Mouse (Mus musculus) lung, embryonic 16.5 days (tissue): ENCODE results near the gene Fez1. TPM values are rescaled to one million over a fixed set of nuclear protein-coding genes. Genes with fewer than 3 reads are reported as not detected.

Source experiments
- ATAC-seq: fragments of 200-750 bp; cut with Nextera tagmentation; 2 replicates; pipeline ENCODE4 v1.8.0; 2017; ENCODE audit warnings: low read depth, mild to moderate bottlenecking, moderate library complexity
- H3K27ac ChIP-seq: fragments of 300-500 bp; sonication (generic); 2 replicates; pipeline ENCODE4 v1.5.1; 2014; ENCODE audit warnings: mild to moderate bottlenecking, control low read depth, low read length
- H3K27me3 ChIP-seq: fragments of 300-500 bp; sonication (generic); 2 replicates; pipeline ENCODE4 v1.6.1; 2014; ENCODE audit warnings: low read depth, low read length, mixed read lengths; ENCODE audit not compliant: control insufficient read depth, insufficient read depth
- H3K36me3 ChIP-seq: fragments of 300-500 bp; sonication (generic); 2 replicates; pipeline ENCODE4 v1.6.1; 2014; ENCODE audit warnings: low read length; ENCODE audit not compliant: control insufficient read depth, insufficient read depth
- H3K4me1 ChIP-seq: fragments of 300-500 bp; sonication (generic); replicated peaks from 2 replicates; pipeline ENCODE4 v1.6.1; 2014; ENCODE audit warnings: low read length, mixed read lengths; ENCODE audit not compliant: control insufficient read depth, insufficient read depth
- H3K4me2 ChIP-seq: fragments of 300-500 bp; sonication (generic); 2 replicates; pipeline ENCODE4 v1.6.1; 2014; ENCODE audit warnings: low read depth, low read length, control low read depth
- H3K4me3 ChIP-seq: fragments of 300-500 bp; sonication (generic); 2 replicates; pipeline ENCODE4 v1.5.1; 2014; ENCODE audit warnings: mild to moderate bottlenecking, low read length, control low read depth
- H3K9ac ChIP-seq: fragments of 300-500 bp; sonication (generic); 2 replicates; pipeline ENCODE4 v1.6.1; 2014; ENCODE audit warnings: low read length, control low read depth
- H3K9me3 ChIP-seq: fragments of 300-500 bp; sonication (generic); 2 replicates; pipeline ENCODE4 v1.6.1; 2016; ENCODE audit warnings: low read length; ENCODE audit not compliant: control insufficient read depth
- WGBS: fragments of 180-500 bp; shearing (Covaris S2); extraction: QIAGEN DNeasy Blood & Tissue Kit; methylation state at CpG from one replicate; pipeline ENCODE4 v1.1.7; 2014; 5-methylcytosine and 5-hydroxymethylcytosine counted together
- polyA plus RNA-seq: library from polyadenylated mRNA; unstranded; fragments of >200 nt; fragmentation: Nextera tagmentation; extraction: Ambion mirVana; gene quantifications from 2 replicates; pipeline ENCODE4 v1.2.1, GENCODE M21; 2015

Gene Fez1
- polyA plus RNA-seq, 1 experiment from 2014 or later = 3.5 TPM

DNA sequence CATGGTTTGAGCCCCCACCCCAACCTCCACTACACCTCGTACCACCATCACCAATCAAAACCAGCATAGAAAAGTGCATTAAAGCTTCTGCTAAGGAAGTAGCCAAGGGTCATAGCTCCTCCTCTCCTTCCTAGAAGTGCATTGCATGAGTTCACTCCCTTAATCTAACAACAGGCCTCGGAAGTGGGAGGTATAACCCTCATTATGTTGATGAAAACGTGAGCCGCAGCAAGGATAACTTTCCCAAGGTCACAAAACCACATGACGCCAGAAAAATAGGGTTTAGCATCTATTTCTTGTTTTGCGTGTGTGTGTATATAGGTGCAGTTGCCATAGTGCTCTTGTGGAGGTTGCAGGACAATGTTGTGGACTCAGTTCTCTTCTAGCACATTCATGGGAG, 9.7 kb downstream of the Fez1 start:
- no peaks in the 10 kb centered on the region for H3K9me3 ChIP-seq
- peaks cover 3% of the 10 kb centered on the region; the same call in 1 of the 2 replicates for H3K4me1 ChIP-seq
- peaks cover 18% of the 10 kb centered on the region for H3K27me3 ChIP-seq
- no peak overlapping the region for H3K9ac ChIP-seq
- 71% methylated on average over 6 of the region's 6 CpGs for WGBS
- H3K27ac ChIP-seq = no peak overlapping the region
- no peak for ATAC-seq
- no peaks in the 10 kb centered on the region for H3K36me3 ChIP-seq
- no peak overlapping the region for H3K4me3 ChIP-seq
- H3K4me2 ChIP-seq = no peak overlapping the region

DNA sequence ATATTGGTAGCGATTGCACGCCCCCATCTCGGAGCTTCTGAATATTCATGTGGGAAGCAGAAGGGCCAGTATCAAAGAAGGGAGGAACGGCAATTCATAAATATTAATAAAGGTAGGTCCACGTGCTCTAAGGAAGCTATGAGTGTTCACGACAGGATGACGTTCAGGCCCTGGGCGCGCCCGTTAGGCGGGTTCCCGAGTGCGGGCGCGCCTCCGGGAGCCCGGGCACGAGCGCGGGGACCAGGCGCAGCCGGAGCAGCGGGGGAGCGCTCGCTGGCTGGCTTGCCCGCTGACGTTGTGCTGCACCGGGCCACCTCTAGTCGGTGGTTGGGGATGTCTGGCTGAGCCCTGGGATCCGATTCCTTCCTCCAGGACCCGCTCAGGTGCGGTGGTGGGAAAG, 10.9 kb downstream of the Fez1 start:
- peaks cover 3% of the 10 kb centered on the region; the same call in 1 of the 2 replicates for H3K4me1 ChIP-seq
- no peak overlapping the region for H3K27ac ChIP-seq
- H3K9me3 ChIP-seq = no peaks in the 10 kb centered on the region
- H3K36me3 ChIP-seq = no peaks in the 10 kb centered on the region
- WGBS = 1% methylated on average over 31 of the region's 32 CpGs
- ATAC-seq = peak; percentile 85
- peak overlapping the region; percentile 58 for H3K9ac ChIP-seq
- H3K4me2 ChIP-seq = peak overlapping the region; percentile 89
- H3K4me3 ChIP-seq = peak overlapping the region; percentile 53
- H3K27me3 ChIP-seq = peaks cover 18% of the 10 kb centered on the region

DNA sequence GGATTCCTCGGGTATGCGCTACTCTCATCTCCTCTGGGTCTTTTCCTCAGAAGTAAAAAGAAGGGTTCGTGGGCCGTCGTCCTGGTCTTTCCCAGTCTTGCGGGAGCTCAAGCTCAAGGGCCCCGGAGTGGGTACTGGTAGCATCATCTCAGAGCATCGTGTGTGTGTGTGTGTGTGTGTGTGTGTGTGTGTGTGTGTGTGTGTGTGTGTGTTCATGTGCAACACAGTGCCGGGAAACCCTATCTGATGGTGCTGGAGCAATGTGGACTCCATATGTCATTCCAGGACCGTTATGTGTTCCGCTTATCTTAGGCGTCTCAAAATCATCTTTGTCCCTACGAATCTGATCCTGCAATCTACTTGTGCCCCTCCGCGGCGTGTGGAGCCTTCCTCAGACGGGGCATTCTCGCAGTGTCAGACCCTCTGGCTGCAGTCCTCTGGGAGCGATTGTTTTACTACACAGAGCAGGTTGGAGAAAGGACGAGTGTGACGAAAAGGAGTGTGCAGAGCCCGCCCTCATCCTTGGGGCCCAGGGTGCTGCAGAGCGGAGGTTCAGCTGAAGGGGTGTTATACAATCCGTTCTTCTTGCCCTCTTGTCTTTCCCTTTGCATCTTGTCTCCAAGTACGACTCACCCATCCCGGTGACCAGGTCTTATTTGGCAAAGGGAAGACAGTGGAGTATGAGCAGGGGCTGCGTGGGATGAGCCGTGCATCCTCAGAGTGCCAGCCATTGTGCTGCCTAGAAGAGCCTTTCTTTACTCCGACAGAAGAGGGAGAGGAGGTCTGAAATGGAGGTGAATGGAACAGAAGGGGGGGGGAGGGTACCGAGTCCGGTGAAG, 11.6 kb downstream of the Fez1 start:
- Histone ChIP-seq H3K4me2 (peak overlapping the region; percentile 89), H3K36me3 (no peaks in the 10 kb centered on the region), H3K4me1 (peaks cover 3% of the 10 kb centered on the region; the same call in 1 of the 2 replicates), H3K27me3 (peaks cover 18% of the 10 kb centered on the region), H3K9me3 (no peaks in the 10 kb centered on the region), H3K4me3 (peak overlapping the region; percentile 53), H3K9ac (peak overlapping the region; percentile 58), H3K27ac (no peak overlapping the region)
- WGBS = 3% methylated on average over 30 of the region's 31 CpGs
- ATAC-seq = peak; percentile 28

DNA sequence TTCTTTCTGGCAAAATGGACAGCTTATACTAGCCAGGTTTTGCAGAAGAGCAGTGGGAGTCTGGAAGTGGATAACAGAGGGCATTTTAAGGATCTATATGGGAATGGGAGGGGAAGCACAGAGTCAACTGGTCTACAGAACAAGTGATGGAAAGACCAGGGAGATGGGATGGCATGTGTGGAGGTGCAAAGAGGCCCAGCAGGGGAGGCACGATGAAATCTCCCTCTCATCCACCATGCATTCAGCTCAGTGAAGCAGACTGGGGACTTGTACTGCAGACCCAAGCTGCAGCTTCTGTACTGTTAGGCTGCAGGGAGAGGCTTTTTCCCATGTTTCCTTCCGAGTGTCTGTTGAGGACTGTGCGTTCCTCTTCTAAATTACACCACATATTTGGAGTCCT, 12.2 kb downstream of the Fez1 start:
- Histone ChIP-seq H3K36me3 (no peaks in the 10 kb centered on the region), H3K4me2 (no peak overlapping the region), H3K27ac (no peak overlapping the region), H3K9me3 (no peaks in the 10 kb centered on the region), H3K27me3 (peaks cover 18% of the 10 kb centered on the region), H3K4me1 (peaks cover 3% of the 10 kb centered on the region; the same call in 1 of the 2 replicates), H3K4me3 (no peak overlapping the region), H3K9ac (no peak overlapping the region)
- ATAC-seq = no peak
- WGBS = 38% methylated on average over 3 of the region's 3 CpGs

DNA sequence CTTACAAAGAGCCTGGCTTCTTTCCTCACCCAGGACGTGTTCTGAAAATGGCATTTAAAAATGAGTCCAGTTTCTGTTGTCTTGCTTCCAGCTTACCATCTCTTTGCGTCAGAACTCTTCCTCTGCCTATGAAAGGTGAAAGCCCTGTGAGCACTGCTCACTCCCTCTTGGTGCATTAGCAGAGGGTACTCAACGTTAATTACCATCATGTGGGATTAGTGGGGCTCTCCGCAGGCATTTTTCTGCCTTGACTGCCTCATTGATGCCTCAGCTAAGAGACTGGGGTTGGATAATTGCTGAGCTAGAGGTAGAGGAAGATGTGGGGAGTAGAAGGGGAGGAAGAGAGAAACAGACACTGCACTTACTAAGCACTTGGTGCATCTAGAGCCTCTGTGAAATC, 24.7 kb downstream of the Fez1 start:
- Histone ChIP-seq H3K9ac (no peak overlapping the region), H3K4me2 (no peak overlapping the region), H3K9me3 (no peaks in the 10 kb centered on the region), H3K27ac (no peak overlapping the region), H3K36me3 (no peaks in the 10 kb centered on the region), H3K4me1 (no peaks in the 10 kb centered on the region), H3K4me3 (no peak overlapping the region), H3K27me3 (no peaks in the 10 kb centered on the region)
- WGBS = 52% methylated on average over 4 of the region's 4 CpGs
- no peak for ATAC-seq

DNA sequence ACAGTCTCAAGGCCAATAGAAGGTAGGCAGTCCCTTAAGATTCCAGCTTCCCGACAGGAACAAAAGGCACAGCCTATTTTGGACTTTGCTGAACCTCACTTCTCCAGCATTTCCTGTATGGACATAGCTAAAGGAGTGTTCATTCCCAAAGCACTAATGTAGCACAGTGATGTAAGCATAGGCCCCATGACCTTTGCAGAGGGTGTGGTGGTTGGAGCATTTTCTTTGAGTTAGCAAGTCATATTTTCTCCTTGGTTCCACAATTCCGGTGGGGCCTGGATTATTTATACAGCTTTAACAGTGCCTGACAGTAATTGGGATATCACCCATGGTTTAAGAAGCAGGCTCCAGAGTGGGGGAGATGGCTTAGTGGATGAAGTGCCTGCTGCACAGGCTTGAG, 27.0 kb downstream of the Fez1 start:
- H3K4me2 ChIP-seq = no peak overlapping the region
- 69% methylated on average over 2 of the region's 2 CpGs for WGBS
- no peak for ATAC-seq
- H3K27ac ChIP-seq = no peak overlapping the region
- H3K9ac ChIP-seq = no peak overlapping the region
- H3K27me3 ChIP-seq = no peaks in the 10 kb centered on the region
- no peaks in the 10 kb centered on the region for H3K36me3 ChIP-seq
- no peaks in the 10 kb centered on the region for H3K4me1 ChIP-seq
- H3K9me3 ChIP-seq = no peaks in the 10 kb centered on the region
- no peak overlapping the region for H3K4me3 ChIP-seq

DNA sequence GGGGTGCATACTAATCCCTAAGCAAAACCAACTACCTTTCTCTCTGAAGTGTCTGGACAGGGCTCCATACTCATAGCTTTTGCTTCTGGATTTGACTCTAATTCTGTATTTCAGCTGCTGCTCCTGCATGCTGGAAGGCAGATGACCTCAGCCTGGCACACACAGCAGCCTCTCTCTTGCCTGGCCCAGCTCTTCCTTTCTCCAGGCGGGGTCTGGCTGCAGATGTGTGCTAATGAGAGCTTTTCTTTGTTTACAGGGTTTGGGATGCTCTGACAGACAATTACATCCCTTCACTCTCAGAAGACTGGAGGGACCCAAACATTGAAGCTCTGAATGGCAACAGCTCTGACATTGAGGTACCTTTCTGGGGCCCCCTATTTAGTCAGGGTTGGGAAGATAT, 28.4 kb downstream of the Fez1 start:
- Histone ChIP-seq H3K4me1 (no peaks in the 10 kb centered on the region), H3K27ac (no peak overlapping the region), H3K4me3 (no peak overlapping the region), H3K4me2 (no peak overlapping the region), H3K9me3 (no peaks in the 10 kb centered on the region), H3K36me3 (no peaks in the 10 kb centered on the region), H3K27me3 (no peaks in the 10 kb centered on the region), H3K9ac (no peak overlapping the region)
- ATAC-seq = no peak
- WGBS = 35% methylated on average over 1 of the region's 1 CpGs

DNA sequence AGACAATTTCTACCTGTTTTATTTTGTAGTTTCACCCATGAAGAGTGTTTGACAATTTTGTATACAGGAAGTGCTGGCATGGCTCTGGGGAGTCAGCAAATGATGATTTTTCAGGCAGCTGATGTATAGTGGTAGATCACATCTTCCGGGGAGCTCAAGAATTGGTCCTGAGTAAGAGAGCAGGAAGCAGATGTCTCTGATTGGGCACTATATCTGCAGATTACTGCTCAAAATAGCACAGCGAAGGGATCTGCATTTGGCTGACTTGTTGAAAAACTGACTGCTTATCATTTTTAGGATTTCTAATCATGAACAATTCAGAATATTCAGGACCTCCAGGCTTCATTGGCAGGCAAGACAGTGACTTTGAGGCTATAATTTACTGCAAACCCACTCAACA, 30.5 kb downstream of the Fez1 start:
- WGBS = 80% methylated on average over 2 of the region's 2 CpGs
- H3K9me3 ChIP-seq = no peaks in the 10 kb centered on the region
- H3K4me1 ChIP-seq = no peaks in the 10 kb centered on the region
- H3K4me3 ChIP-seq = no peak overlapping the region
- H3K4me2 ChIP-seq = no peak overlapping the region
- no peak overlapping the region for H3K9ac ChIP-seq
- no peaks in the 10 kb centered on the region for H3K36me3 ChIP-seq
- H3K27ac ChIP-seq = no peak overlapping the region
- H3K27me3 ChIP-seq = no peaks in the 10 kb centered on the region
- no peak for ATAC-seq

DNA sequence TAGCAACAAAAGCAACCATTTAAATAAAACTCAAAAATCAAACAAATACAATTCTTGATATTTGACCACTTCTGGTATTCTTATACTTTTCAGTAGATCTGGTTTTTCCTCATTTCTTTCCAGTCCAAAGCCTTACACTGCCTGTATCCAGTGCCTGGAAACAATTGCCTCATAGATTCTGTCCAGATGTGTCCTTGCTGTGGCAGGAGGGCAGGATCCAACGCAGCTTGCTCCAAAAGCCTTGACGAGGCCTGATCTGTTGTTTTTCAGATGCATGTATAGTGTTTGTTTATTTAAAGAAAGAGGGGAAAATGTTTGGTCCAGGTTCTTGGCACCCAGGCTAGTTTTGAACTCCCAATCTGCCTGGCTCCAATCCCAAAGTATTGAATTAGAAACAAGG, 34.7 kb downstream of the Fez1 start:
- ATAC-seq = no peak
- 38% methylated on average over 2 of the region's 2 CpGs for WGBS
- H3K9me3 ChIP-seq = no peaks in the 10 kb centered on the region
- no peaks in the 10 kb centered on the region for H3K4me1 ChIP-seq
- no peak overlapping the region for H3K27ac ChIP-seq
- H3K4me2 ChIP-seq = no peak overlapping the region
- H3K27me3 ChIP-seq = no peaks in the 10 kb centered on the region
- no peak overlapping the region for H3K9ac ChIP-seq
- no peak overlapping the region for H3K4me3 ChIP-seq
- H3K36me3 ChIP-seq = no peaks in the 10 kb centered on the region
